Mouse (Mus musculus): ENCODE data around the gene Abcb1a.
"Not testable (repeated sequence)": the region's sequence is repeated elsewhere in the genome, so short reads cannot be mapped to it uniquely, and the experiment has no call there.

The Abcb1a gene

DNA sequence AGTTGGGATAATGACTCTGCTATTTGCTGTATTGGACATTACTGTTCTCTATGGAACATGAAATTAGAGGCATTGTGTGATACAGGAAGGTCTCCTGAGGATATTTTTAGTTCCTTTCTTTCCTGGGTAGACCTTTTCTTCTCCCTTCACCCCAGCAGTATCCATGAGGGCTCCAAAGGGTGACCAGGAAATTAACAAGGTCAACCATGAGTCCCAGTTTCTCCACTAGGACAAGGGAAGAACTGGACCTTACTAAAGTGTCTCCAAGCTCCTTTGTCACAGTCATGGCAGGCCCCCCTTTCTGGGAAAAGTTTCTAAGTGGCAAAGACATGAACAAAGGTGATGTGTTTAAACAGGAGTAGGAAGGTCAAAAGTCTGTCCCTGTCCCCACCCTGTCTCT lies 72.8 kb downstream of the Abcb1a start:
- DNase-seq = no peak

DNA sequence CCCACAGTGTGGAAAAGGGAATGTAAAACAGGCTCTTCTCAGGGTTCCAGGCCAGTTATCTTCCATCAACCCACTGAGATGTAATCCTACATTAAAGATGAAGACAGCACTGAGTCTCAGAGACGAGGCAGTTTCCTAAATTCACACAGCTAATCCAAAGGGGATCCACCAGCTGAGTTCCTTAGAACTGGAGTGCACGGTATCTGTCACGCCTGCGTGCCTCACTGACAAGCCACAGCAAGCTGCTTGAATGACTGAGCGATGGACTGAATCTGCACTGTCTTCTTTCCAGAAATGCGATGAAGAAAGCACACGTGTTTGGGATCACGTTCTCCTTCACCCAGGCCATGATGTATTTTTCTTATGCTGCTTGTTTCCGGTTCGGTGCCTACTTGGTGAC lies 73.4 kb downstream of the Abcb1a start:
- DNase-seq = not testable (repeated sequence)

GRCm38 (mm10) chr5:8736389-8736788 lies 76.5 kb downstream of the Abcb1a start:
- no peak for DNase-seq

- DNase-seq = no peak
Observed at GRCm38 (mm10) chr5:8737062-8737461, 77.2 kb downstream of the Abcb1a start.

GRCm38 (mm10) chr5:8747244-8747643 lies 87.4 kb downstream of the Abcb1a start:
- not testable (repeated sequence) for DNase-seq

DNA sequence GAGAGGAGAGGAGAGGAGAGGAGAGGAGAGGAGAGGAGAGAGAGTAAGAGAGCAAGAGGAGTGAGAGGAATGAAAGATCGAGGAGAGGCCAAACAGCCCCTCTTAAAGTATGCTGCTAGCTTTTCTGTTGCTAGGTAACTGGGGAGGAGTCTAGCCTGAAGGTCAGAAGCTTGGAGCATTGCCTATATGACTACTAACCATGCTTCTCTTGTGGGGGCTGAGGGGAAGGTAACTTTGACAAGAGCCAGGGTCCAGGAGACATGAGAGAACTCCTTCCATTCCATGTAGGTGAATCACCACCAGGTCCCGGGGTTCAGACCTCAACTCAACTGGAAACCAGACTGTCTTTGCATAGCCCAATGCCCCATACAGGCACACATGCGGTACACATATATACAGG lies 113.0 kb downstream of the Abcb1a start:
- DNase-seq = no peak

DNA sequence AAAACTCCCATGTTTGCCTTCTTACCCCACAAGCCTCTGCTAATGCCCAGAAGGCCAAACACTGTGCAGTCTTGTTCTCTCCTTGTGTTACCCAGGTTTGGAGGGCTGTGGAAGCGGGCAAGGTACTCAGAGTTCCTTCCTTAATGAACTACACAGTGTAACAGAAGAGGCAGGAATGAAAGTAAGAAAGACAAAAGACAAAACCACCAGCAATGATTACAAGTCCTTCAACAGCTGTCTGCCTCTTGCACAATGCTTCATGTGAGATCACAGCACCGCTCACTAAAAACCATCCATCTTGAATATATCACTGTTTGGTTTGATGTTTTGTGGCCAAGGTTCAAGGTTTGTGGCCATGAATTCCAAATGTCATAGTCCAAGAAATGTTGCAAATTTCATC lies 118.4 kb downstream of the Abcb1a start:
- no peak for DNase-seq

GRCm38 (mm10) chr5:8778751-8779150 lies 118.9 kb downstream of the Abcb1a start:
- no peak for DNase-seq

DNA sequence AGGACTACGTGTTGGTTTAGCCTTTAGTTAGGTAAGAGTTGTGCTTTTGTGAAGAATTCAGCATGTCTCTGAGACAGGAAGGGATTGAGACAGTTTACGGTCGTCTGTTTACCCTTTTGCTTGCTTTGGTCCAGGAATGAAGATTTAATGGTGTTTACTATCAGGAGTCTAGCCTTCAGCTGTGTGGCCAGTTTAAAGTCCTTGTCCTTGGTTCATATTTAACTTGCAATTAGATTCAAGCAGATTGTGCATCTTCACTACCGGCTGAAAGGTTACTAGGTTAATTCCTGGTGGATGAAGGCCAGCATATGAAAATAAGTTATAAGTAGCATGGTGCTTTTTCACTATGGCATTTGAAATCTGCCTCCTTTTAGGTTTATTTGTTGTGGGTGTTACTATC lies 132.4 kb downstream of the Abcb1a start:
- no peak for DNase-seq
